Mouse (Mus musculus): ENCODE measurements around the gene Ssc4d. TPM values are rescaled to one million over a fixed set of nuclear protein-coding genes. Genes with fewer than 3 reads are reported as not detected.

Gene Ssc4d
- total RNA-seq, 1 experiment from 2014 or later: 5.0 TPM

GRCm38 (mm10) chr5:135982398-135982797 lies 8.1 kb upstream of the Ssc4d start:
- peak; percentile 80 for ATAC-seq (ENCODE audit: extremely low read depth, insufficient number of reproducible peaks, low FRiP score, poor library complexity, severe bottlenecking)

- ATAC-seq (ENCODE audit: extremely low read depth, insufficient number of reproducible peaks, low FRiP score, poor library complexity, severe bottlenecking): no peak
Measured at GRCm38 (mm10) chr5:135979904-135980303, 5.6 kb upstream of the Ssc4d start, which contains the start of gene Zp3. Zp3 (plus strand) TSS chr5:135980099.

- ATAC-seq (ENCODE audit: extremely low read depth, insufficient number of reproducible peaks, low FRiP score, poor library complexity, severe bottlenecking): no peak
Measured at GRCm38 (mm10) chr5:135979381-135979780, 5.0 kb upstream of the Ssc4d start.

GRCm38 (mm10) chr5:135975893-135976668 lies 1.8 kb upstream of the Ssc4d start:
- ATAC-seq (ENCODE audit: extremely low read depth, insufficient number of reproducible peaks, low FRiP score, poor library complexity, severe bottlenecking): no peak

GRCm38 (mm10) chr5:135971876-135972275 lies 2.5 kb downstream of the Ssc4d start:
- ATAC-seq (ENCODE audit: extremely low read depth, insufficient number of reproducible peaks, low FRiP score, poor library complexity, severe bottlenecking): no peak

- no peak for ATAC-seq (ENCODE audit: extremely low read depth, insufficient number of reproducible peaks, low FRiP score, poor library complexity, severe bottlenecking)
Measured at GRCm38 (mm10) chr5:135970247-135970646, 4.1 kb downstream of the Ssc4d start.

GRCm38 (mm10) chr5:135968781-135969180 lies 5.5 kb downstream of the Ssc4d start:
- ATAC-seq (ENCODE audit: extremely low read depth, insufficient number of reproducible peaks, low FRiP score, poor library complexity, severe bottlenecking): peak; percentile 45; the same call in 1 of the 2 replicates

GRCm38 (mm10) chr5:135966866-135967265 lies 7.5 kb downstream of the Ssc4d start:
- no peak for ATAC-seq (ENCODE audit: extremely low read depth, insufficient number of reproducible peaks, low FRiP score, poor library complexity, severe bottlenecking)

GRCm38 (mm10) chr5:135965501-135965930 lies 8.8 kb downstream of the Ssc4d start:
- ATAC-seq (ENCODE audit: extremely low read depth, insufficient number of reproducible peaks, low FRiP score, poor library complexity, severe bottlenecking): no peak

- no peak for ATAC-seq (ENCODE audit: extremely low read depth, insufficient number of reproducible peaks, low FRiP score, poor library complexity, severe bottlenecking)
Measured at GRCm38 (mm10) chr5:135963280-135963627, 11.1 kb downstream of the Ssc4d start.

- peak; percentile 84 for ATAC-seq (ENCODE audit: extremely low read depth, insufficient number of reproducible peaks, low FRiP score, poor library complexity, severe bottlenecking)
Measured at GRCm38 (mm10) chr5:135962492-135963279, 11.6 kb downstream of the Ssc4d start.

GRCm38 (mm10) chr5:135962125-135962491 lies 12.2 kb downstream of the Ssc4d start:
- ATAC-seq (ENCODE audit: extremely low read depth, insufficient number of reproducible peaks, low FRiP score, poor library complexity, severe bottlenecking): no peak

GRCm38 (mm10) chr5:135960909-135961635 lies 13.3 kb downstream of the Ssc4d start:
- ATAC-seq (ENCODE audit: extremely low read depth, insufficient number of reproducible peaks, low FRiP score, poor library complexity, severe bottlenecking): no peak

- ATAC-seq (ENCODE audit: extremely low read depth, insufficient number of reproducible peaks, low FRiP score, poor library complexity, severe bottlenecking): no peak
Measured at GRCm38 (mm10) chr5:135959911-135960310, 14.4 kb downstream of the Ssc4d start.

GRCm38 (mm10) chr5:135958367-135958766 lies 16.0 kb downstream of the Ssc4d start:
- no peak for ATAC-seq (ENCODE audit: extremely low read depth, insufficient number of reproducible peaks, low FRiP score, poor library complexity, severe bottlenecking)

GRCm38 (mm10) chr5:135957207-135957974 lies 16.9 kb downstream of the Ssc4d start:
- ATAC-seq (ENCODE audit: extremely low read depth, insufficient number of reproducible peaks, low FRiP score, poor library complexity, severe bottlenecking): peak; percentile 80

GRCm38 (mm10) chr5:135956300-135957206 lies 17.8 kb downstream of the Ssc4d start:
- no peak for ATAC-seq (ENCODE audit: extremely low read depth, insufficient number of reproducible peaks, low FRiP score, poor library complexity, severe bottlenecking)

- no peak for ATAC-seq (ENCODE audit: extremely low read depth, insufficient number of reproducible peaks, low FRiP score, poor library complexity, severe bottlenecking)
Measured at GRCm38 (mm10) chr5:135952830-135953229, 21.5 kb downstream of the Ssc4d start.
